Mouse (Mus musculus): ENCODE measurements around the gene Phldb1.

The Phldb1 gene

GRCm38 (mm10) chr9:44726431-44727146 lies 8.4 kb downstream of the Phldb1 start:
- in situ Hi-C loops (cut with MboI, MseI) = no loop called here

- in situ Hi-C loops (cut with MboI, MseI) = loop anchor here (5.0 kb wide), 1 partner anchor 37 kb away; no protein-coding TSS in a partner anchor
Measured at GRCm38 (mm10) chr9:44724665-44725064, 10.3 kb downstream of the Phldb1 start.

- in situ Hi-C loops (cut with MboI, MseI) = loop anchor here (5.0 kb wide), 1 partner anchor 37 kb away; no protein-coding TSS in a partner anchor
Measured at GRCm38 (mm10) chr9:44724223-44724622, 10.8 kb downstream of the Phldb1 start.

DNA sequence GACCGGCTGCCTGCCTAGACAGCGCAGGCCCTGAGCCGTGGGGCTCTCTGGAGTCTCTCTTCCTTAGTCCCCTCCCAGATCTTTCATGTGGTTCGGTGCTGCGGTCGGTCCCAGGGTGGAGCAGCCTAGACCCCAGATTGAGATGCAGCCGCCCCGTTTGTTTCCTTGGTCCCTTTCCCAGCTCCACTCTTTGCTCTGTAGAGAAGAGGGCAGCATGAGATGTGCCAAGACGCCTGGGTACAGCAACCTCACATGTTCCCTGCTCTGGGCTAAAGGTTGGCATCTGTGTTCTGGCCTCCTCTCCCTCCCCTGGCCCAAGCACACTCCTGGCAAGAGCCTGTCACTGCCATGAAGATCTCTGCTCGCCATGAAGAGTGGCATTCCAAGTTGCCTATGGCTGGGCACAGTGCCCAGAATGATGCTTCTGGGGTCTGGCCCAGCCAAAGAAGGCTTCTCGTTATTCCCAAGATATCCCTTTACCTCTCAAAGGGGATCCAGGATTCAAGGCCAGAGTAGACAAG lies 11.4 kb downstream of the Phldb1 start:
- in situ Hi-C loops (cut with MboI, MseI) = loop anchor here (5.0 kb wide), 1 partner anchor 36 kb away; no protein-coding TSS in a partner anchor

DNA sequence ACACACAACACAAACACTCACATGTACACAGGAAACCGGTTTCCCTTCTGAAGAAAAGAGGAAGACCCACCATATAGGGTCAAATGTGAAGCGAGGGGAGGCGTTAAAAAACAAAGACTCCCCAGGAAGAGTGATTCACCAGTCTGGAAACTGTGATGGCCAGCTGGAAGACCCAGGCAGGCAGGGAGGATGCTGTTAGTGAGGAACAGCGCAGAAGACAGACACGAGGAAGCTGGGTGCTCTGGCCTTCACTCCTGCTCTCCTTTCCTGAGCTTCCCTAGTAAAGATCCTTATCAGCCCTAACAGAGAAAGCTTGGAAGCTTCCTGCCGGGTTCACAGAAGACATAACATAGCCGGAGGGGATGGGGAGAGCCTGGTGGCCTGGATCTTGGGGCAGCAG lies 12.0 kb downstream of the Phldb1 start:
- in situ Hi-C loops (cut with MboI, MseI) = loop anchor here (5.0 kb wide), 1 partner anchor 36 kb away; no protein-coding TSS in a partner anchor

DNA sequence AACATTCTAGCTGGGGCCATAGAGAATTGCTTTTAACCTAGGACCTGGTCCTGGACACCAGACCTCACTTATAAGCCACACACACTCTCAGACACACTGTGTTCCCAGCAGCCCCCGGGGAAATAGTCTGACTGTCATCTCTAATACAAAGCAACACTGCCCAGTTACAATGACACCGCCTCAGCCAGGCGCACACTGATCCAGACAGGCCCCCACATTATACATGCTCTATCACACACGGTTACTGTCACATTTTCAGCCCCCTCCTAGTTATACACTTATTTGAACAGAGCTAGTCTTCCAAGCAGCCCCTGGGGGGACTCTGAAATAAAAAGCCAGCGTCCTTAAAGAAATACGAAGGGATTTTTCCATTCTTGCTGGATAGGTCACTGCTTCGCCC lies 12.4 kb downstream of the Phldb1 start:
- in situ Hi-C loops (cut with MboI, MseI) = loop anchor here (5.0 kb wide), 1 partner anchor 35 kb away; no protein-coding TSS in a partner anchor

DNA sequence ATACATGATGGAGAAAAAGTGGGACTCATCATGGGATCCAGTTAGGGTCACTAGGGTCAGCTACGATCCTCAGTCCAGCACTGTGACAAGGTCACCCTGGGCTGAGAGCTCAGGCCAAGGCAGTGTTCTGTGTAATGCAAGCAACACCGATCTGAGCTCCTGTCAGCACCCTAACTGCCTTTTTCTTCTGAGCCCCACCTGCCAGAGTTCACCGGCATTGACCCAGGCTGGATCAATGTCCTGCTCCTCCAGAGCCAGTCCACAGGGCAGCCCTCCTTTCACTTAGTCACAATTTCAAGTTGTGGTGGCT lies 13.2 kb downstream of the Phldb1 start:
- in situ Hi-C loops (cut with MboI, MseI) = loop anchor here (5.0 kb wide), 1 partner anchor 35 kb away; no protein-coding TSS in a partner anchor

DNA sequence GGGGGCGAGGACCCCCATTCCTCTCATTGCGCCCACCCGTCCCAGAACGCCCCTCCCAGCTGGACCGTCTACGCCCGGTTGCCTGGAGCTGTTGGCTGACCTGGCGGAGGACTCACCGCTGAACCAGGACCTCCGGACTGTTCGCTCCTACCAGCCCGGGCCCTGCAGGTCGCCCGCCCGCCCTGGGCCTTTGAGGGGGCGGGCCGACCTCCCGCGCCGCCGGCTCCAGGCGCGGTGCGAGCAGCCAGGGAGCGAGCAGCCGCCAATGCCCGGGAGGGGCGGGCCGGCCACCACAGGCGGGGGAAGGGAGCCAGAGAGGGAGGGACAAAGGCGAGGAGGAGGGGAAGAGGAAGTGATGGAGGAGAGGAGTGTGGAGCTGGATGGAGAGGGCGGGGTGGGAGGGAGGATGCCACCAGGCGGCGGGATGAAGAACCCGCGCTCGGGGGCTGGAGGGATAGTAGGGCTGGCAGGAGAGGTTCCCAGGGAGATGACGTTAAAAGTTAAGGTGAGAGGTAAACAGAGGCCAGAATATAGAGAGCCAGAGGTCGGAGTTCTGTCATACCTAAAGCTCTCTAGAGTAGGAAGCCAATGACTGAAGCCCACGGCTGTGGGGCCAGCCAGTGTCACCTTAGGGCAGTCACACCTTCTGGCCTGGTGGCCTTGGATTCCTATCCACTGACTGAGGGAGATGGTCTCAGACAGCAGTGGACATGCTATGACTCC lies 13.7 kb downstream of the Phldb1 start:
- in situ Hi-C loops (cut with MboI, MseI) = loop anchor here (5.0 kb wide), 1 partner anchor 34 kb away; no protein-coding TSS in a partner anchor

DNA sequence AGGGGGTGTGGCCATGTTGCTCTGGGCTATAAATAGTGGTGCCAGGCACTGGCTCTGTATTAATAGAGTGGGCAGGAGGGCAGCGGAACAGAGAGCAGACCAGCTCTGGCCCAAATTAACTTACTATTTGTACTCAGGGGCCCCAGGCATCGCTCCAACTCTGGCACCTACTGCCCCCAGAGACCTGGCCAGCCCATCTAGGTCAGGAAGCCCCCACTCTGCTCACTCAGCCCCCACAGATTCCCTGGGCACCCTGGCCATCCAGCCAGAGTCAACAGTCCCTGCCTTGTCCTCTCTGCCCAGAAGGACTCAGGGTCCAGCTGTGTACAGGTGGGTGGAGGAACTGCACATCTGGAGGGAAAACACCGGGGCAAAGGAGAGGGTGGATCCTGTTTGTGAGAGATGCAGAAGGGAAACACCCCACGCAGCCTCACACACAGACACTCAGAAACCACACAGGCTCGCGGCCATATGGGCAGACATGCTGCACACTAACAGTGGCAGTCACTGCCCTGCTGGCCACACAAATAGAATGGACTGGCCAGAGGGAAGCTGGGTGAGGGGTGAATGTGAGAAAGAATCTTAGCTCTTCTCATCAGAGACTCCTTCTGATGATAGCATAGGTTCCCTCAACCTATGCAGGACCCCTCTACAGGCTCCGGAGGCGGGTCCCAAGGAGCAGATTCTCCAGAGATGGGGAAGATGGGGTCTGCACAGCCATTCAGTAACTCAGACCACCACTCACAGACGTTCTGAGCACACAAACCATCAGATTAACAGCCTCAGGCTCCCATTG lies 14.4 kb downstream of the Phldb1 start:
- in situ Hi-C loops (cut with MboI, MseI) = loop anchor here (5.0 kb wide), 1 partner anchor 33 kb away; no protein-coding TSS in a partner anchor

DNA sequence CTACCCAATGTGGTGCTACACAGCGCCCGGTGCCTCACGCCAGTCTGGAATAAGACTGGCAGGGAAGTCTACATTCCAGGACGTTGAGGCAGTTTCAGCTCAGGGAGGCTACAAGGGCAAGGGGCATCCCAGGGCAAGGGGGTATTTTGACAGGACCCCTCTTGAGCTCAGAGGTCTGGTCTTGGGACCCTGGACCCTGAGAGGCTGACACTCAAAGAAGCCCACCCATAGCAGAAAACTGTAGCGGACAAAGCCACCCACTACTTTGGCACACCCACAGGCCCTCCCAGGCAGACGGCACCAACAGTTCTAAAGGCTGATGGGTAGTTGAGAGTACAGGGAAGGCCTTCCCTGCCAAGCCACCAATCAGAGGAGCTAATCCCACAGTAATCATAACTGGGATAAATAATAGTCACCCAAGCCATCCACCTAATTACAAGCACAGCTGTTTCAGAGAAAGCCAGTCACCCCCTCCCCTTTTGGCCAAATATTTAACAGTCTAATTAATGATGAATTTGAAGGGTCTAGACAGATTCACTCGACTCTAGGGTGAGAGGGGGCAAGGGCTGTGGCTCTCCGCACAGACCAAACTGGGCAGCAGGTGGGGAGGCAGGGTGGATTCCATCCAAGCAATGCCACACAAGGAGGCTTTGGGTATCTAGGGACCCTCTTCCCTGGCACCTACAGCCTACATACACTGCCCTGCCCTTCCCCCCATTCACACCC lies 15.2 kb downstream of the Phldb1 start:
- in situ Hi-C loops (cut with MboI, MseI) = loop anchor here (5.0 kb wide), 1 partner anchor 32 kb away; no protein-coding TSS in a partner anchor

DNA sequence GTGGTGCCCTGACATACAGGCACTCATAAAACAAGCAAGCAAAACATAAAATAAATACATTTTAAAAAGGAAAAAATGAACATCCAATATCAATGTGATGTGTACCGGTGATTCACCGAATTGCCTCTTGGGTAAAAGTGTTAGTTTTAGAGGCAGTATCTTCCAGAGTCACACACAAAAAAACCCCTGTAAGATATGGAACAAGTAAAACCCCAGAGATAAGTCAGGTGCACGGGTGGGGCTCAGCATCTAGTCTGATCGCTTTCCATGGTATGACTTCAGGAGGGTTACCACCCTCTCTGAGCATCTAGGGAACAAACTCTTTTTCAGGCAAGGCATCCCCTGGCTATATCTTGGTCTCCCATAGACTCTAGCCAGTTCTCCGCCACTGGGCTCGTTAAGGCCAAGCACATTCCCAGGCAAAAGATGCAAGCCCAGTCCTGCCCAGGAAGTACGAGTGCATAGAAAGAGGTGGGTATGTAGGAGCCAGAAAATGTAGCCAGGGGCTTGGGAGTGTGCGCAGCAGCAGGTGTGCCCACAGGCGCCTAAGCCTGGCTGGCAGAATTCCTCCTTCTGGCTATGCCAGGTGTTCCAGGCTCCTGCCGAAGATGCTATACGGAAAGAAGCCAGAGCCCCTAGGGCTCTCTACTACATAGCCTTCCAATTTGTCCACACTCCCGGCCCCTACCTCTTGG lies 15.9 kb downstream of the Phldb1 start:
- in situ Hi-C loops (cut with MboI, MseI) = no loop called here

DNA sequence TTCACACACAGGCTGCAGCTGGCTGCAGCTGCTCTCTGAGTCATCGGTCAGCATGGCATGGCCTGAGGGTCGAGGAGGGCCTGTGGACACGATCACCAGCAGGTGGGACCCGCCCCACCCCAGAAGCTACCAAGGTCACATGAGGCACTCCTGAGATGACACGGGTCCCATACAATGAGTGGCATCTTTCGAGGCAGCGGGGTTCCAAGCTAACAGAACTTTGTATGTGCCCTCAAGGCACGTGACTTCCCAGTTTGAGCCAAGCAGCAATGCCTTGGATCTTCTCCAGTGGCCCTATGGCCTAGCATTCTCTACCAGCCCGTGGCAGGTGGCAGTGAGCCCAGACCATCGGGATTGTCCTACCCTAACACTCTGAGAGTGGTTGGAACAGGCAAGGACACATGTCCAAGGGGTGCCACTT lies 17.2 kb downstream of the Phldb1 start:
- in situ Hi-C loops (cut with MboI, MseI) = no loop called here

DNA sequence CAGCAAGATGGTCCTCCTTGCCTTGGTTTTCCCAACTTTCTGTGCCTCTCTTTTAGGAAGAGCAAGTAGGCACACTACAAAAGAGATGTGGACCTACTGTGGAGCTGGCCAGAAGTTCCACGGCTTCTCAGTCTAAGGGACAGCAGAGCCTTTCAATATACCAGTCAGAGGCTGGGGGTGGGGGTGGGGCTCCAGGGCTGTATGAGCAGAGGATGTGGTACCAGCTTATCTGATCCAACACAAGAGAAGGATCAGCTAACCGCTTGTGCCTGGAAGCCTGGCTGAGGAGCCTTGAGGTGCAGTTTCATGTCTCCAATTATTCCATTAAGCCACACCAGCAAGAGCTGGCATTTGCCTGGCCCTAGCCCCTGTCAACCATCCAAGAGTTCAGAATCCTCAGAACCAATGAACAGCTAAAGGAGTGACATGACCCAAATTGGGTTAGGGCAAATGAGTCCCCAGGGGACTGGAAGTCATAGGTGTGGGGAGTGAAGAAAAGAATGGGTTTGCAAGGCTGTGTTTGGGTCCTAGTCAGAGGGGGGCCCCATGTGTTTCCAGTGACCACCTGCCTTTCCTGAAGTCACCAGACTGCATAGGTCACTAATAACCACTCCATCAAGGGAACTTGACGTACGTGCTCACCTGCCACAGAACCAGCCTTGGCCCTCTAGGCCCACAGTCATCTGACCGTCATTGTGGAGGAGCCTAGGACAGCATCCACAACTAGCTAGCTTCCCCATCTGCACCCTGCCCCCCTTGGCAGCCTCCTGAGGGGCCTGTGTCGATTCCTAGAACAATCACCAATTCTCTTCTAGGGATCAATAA lies 17.8 kb downstream of the Phldb1 start:
- in situ Hi-C loops (cut with MboI, MseI) = no loop called here

GRCm38 (mm10) chr9:44715705-44716362 lies 19.2 kb downstream of the Phldb1 start:
- in situ Hi-C loops (cut with MboI, MseI) = no loop called here

- in situ Hi-C loops (cut with MboI, MseI) = no loop called here
Measured at GRCm38 (mm10) chr9:44715109-44715508, 19.9 kb downstream of the Phldb1 start.

DNA sequence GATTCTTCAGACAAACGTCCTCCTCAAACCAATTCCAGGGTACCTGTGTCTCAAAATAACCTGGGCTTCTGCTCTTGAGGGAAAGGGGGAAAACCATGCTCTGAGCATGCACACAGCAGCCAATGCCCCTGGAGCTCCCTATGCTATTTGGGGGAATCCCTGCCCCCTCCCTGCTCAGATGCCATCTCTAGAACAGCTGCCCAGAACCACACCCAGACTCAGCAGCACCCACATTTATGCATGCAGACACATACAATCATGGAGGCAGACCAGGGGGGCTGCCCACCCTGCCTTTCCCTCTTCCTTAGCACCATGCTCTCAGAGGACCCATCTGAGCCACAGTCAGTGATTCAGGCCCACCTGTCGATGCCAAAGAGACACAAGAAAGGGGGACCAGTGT lies 21.4 kb downstream of the Phldb1 start:
- in situ Hi-C loops (cut with MboI, MseI) = no loop called here

DNA sequence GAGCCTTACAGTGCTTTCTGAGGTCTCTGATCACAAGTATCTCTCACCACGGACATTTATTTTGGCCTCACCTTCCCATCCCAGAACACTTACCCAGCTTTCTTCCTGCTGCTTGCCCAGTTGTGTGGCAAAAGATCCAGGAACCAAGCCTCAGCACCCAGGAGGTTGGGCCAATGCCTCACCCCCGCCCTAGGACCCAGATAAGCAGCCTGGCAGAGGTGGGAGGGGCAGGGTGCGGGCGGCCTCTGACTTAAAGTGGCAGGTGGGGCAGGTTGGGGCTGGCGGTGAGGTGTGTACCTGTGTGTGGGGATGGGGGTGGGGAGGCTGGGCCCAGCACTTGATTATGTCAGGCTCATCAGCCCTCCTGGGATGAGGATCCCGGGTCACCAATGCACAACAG lies 21.9 kb downstream of the Phldb1 start:
- in situ Hi-C loops (cut with MboI, MseI) = no loop called here

DNA sequence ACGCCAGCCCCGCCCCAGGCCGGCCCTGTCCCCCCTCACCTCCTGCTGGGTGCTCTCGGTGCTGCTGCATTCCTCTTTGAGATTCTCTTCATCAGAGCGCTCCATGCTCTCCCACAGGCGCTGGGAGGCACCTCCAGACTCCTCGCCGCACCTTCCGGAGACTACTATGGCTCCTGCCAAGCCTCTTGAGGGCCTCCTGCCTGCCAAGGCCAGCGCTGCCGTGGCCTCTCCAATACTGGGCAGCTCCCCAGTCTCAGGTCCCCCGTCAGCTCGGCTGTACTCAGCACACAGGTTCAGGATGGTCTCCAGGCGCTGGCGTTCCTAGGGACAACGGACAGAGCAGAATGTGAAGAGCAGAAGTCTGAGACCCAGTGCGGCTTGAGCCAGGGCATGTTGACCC lies 23.4 kb downstream of the Phldb1 start:
- in situ Hi-C loops (cut with MboI, MseI) = no loop called here

- in situ Hi-C loops (cut with MboI, MseI) = no loop called here
Measured at GRCm38 (mm10) chr9:44710213-44710612, 24.8 kb downstream of the Phldb1 start.
